ENCODE assay signal across 9 mouse cellular contexts in genomic region chr6:72566044-72566443, GRCm38 (mm10). TPM values are rescaled to one million over a fixed set of nuclear protein-coding genes. Genes with fewer than 3 reads are reported as not detected.
DNase-seq lines count a peak whose midpoint lies in the region; ATAC-seq and TF ChIP-seq lines count a peak whose summit lies in the region.
"Had no signal": no experiment of that assay in that cellular context is flagged by ENCODE, and none has a peak within 500 bp of the region (broad histone marks: within the 10 kb centered on the region; RNA-seq: fewer than 3 reads in every experiment).

No protein-coding gene starts in this region.

- no peak overlapping the region for H3K4me3 ChIP-seq in ES-Bruce4 (ENCODE audit: low read depth, low read length)
- H3K4me3 ChIP-seq in forebrain, embryonic 14.5 days (ENCODE audit: low read depth, low read length) = no peak overlapping the region
- H3K4me3 ChIP-seq in layer of hippocampus, adult 2 months = no peak overlapping the region
- no peak overlapping the region for H3K4me3 ChIP-seq in lung, embryonic 14.5 days (ENCODE audit: low read depth, low read length)
- H3K4me3 ChIP-seq in olfactory bulb, adult 2 months (ENCODE audit: insufficient read depth, low read depth, low read length) = no peak overlapping the region

- H3K9ac ChIP-seq in ES-Bruce4 (ENCODE audit: low read depth, poor library complexity, severe bottlenecking) = no peak overlapping the region
- peak overlapping the region; percentile 21; the same call in 1 of the 2 replicates for H3K9ac ChIP-seq in forebrain, embryonic 14.5 days (ENCODE audit: low read length)
- no peak overlapping the region for H3K9ac ChIP-seq in lung, embryonic 14.5 days

- H3K27me3 ChIP-seq in ES-Bruce4 (ENCODE audit: control insufficient read depth, insufficient read depth, low read length, poor library complexity, severe bottlenecking) = no peaks in the 10 kb centered on the region
- no peaks in the 10 kb centered on the region for H3K27me3 ChIP-seq in forebrain, embryonic 14.5 days (replicated peaks; ENCODE audit: control insufficient read depth, insufficient read depth, low read length)
- no peaks in the 10 kb centered on the region for H3K27me3 ChIP-seq in lung, embryonic 14.5 days (ENCODE audit: insufficient read depth, low read length)

- TF ChIP-seq POLR2A in ES-Bruce4 (IDR thresholded peaks at IDR 0.05; ENCODE audit: insufficient read depth, low read length) = no peak
- TF ChIP-seq POLR2A in olfactory bulb, adult 2 months (IDR thresholded peaks at IDR 0.05; ENCODE audit: insufficient read depth, low read depth, low read length) = no peak

- H3K27ac ChIP-seq in ES-Bruce4 (ENCODE audit: insufficient read depth, low read length) = no peak overlapping the region
- H3K27ac ChIP-seq in forebrain, embryonic 14.5 days (ENCODE audit: low read depth, low read length) = no peak overlapping the region
- peak overlapping the region; percentile 32 for H3K27ac ChIP-seq in layer of hippocampus, adult 2 months
- H3K27ac ChIP-seq in lung, embryonic 14.5 days (ENCODE audit: low read depth) = no peak overlapping the region
- no peak overlapping the region for H3K27ac ChIP-seq in olfactory bulb, adult 2 months (ENCODE audit: insufficient read depth, low read depth, low read length)
- H3K27ac ChIP-seq: macrophage had no signal

- no peak overlapping the region for H3K4me2 ChIP-seq in forebrain, embryonic 14.5 days (ENCODE audit: low read length)
- no peak overlapping the region for H3K4me2 ChIP-seq in lung, embryonic 14.5 days

- intact Hi-C loops in heart, postnatal 36 days (cut with DNase I) = loop anchor here (1.0 kb wide), 2 partner anchors 31 to 138 kb away; no protein-coding TSS in a partner anchor

- no peak for TF ChIP-seq EP300 in ES-Bruce4 (IDR thresholded peaks at IDR 0.05; ENCODE audit: insufficient read depth, low read depth, low read length)

- TF ChIP-seq CTCF in ES-Bruce4 (IDR thresholded peaks at IDR 0.05; ENCODE audit: low read depth, low read length) = peak; percentile 77
- peak; percentile 93 for TF ChIP-seq CTCF in layer of hippocampus, adult 2 months (conservative IDR thresholded peaks at IDR 0.05)
- peak; percentile 94 for TF ChIP-seq CTCF in lung, embryonic 14.5 days (IDR thresholded peaks at IDR 0.05; ENCODE audit: low read depth)
- TF ChIP-seq CTCF in olfactory bulb, adult 2 months (IDR thresholded peaks at IDR 0.05; ENCODE audit: insufficient read depth, low read depth, low read length) = peak; percentile 32; the same call in 1 of the 2 replicates

- WGBS in forebrain, embryonic 14.5 days = 1% methylated on average over 4 of the region's 4 CpGs
- 3% methylated on average over 4 of the region's 4 CpGs for WGBS in lung, embryonic 14.5 days
- WGBS in olfactory bulb, adult 2 months = 2% methylated on average over 4 of the region's 4 CpGs

- peak; percentile 77 for ATAC-seq in cerebellum, adult (ENCODE audit: insufficient number of reproducible peaks, low FRiP score, low TSS enrichment)
- peak; percentile 94 for ATAC-seq in forebrain, embryonic 14.5 days
- peak; percentile 89 for ATAC-seq in lung, embryonic 14.5 days (ENCODE audit: insufficient read depth)

- H3K36me3 ChIP-seq in ES-Bruce4 (ENCODE audit: control insufficient read depth, insufficient read depth, low read length, poor library complexity, severe bottlenecking) = 0 out of 2 replicates have a peak, but pooled peaks cover under 1% of the 10 kb centered on the region
- peaks cover 3% of the 10 kb centered on the region; the same call in 1 of the 2 replicates for H3K36me3 ChIP-seq in forebrain, embryonic 14.5 days (ENCODE audit: control insufficient read depth, insufficient read depth, low read length)
- peaks cover 3% of the 10 kb centered on the region; the same call in 1 of the 2 replicates for H3K36me3 ChIP-seq in lung, embryonic 14.5 days (ENCODE audit: insufficient read depth)

- DNase-seq in forebrain, embryonic 14.5 days (ENCODE audit: low spot score) = peak; percentile 88
- peak; percentile 91 to 92 for DNase-seq in heart, postnatal 36 days
- DNase-seq in layer of hippocampus, adult 2 months (ENCODE audit: low spot score in 2 of 2) = peak; percentile 89 to 92
- DNase-seq in lung, embryonic 14.5 days = peak; percentile 94
- DNase-seq in thymus, adult 18-20 months = peak; percentile 58 to 73

- peaks cover under 1% of the 10 kb centered on the region for H3K4me1 ChIP-seq in ES-Bruce4 (ENCODE audit: control insufficient read depth, insufficient read depth, low read length)
- H3K4me1 ChIP-seq in forebrain, embryonic 14.5 days (ENCODE audit: control insufficient read depth, insufficient read depth, low read length) = no peaks in the 10 kb centered on the region
- H3K4me1 ChIP-seq in lung, embryonic 14.5 days (ENCODE audit: insufficient read depth) = no peaks in the 10 kb centered on the region
- peaks cover 30% of the 10 kb centered on the region for H3K4me1 ChIP-seq in olfactory bulb, adult 2 months (ENCODE audit: control insufficient read depth, insufficient read depth, low read length)

- no peaks in the 10 kb centered on the region for H3K9me3 ChIP-seq in ES-Bruce4 (replicated peaks; ENCODE audit: control insufficient read depth, insufficient read depth, low read length, poor library complexity, severe bottlenecking)
- H3K9me3 ChIP-seq in forebrain, embryonic 14.5 days (replicated peaks; ENCODE audit: control insufficient read depth, low read length) = no peaks in the 10 kb centered on the region
- H3K9me3 ChIP-seq in lung, embryonic 14.5 days (ENCODE audit: low read depth, low read length) = no peaks in the 10 kb centered on the region

RNA-seq across cellular contexts. Expression of gene Capg, which starts 21.9 kb away (rescaled TPM):
- 55.8 and 60.3 TPM in 2 replicates for polyA plus RNA-seq in ES-Bruce4 (2011; ENCODE audit: insufficient read depth, insufficient read length, low read depth, missing spikeins)
- 6.0 and 6.3 TPM in 2 replicates for polyA plus RNA-seq in forebrain, embryonic 14.5 days (2014; fragmentation: Nextera tagmentation; extraction: Ambion mirVana)
- 10 to 100 TPM in 1 of 2 experiments, 1 to 10 TPM in 1; 9.0 to 10.3 TPM for total RNA-seq in heart, postnatal 36 days (2021)
- total RNA-seq in layer of hippocampus, adult 2 months (2021) = 1 to 10 TPM; 2.5 to 2.8 TPM
- 40.5 and 45.9 TPM in 2 replicates for polyA plus RNA-seq in lung, embryonic 14.5 days (2014; fragmentation: Nextera tagmentation; extraction: Ambion mirVana)
- polyA plus RNA-seq in olfactory bulb, adult 2 months (2012; ENCODE audit: insufficient read depth, insufficient read length, low replicate concordance, missing spikeins) = not detected in 2 replicates

RNA-seq across cellular contexts. Expression of gene Elmod3, which starts 32.2 kb away (rescaled TPM):
- polyA plus RNA-seq in ES-Bruce4 (2011; ENCODE audit: insufficient read depth, insufficient read length, low read depth, missing spikeins) = 6.3 and 8.3 TPM in 2 replicates
- 19.2 and 20.1 TPM in 2 replicates for polyA plus RNA-seq in forebrain, embryonic 14.5 days (2014; fragmentation: Nextera tagmentation; extraction: Ambion mirVana)
- 10 to 100 TPM; 13.8 to 20.0 TPM for total RNA-seq in heart, postnatal 36 days (2021)
- total RNA-seq in layer of hippocampus, adult 2 months (2021) = 10 to 100 TPM; 25.4 to 25.8 TPM
- 15.9 and 16.2 TPM in 2 replicates for polyA plus RNA-seq in lung, embryonic 14.5 days (2014; fragmentation: Nextera tagmentation; extraction: Ambion mirVana)
- polyA plus RNA-seq in olfactory bulb, adult 2 months (2012; ENCODE audit: insufficient read depth, insufficient read length, low replicate concordance, missing spikeins) = not detected in 2 replicates

RNA-seq across cellular contexts. Expression of gene Retsat, which starts 32.2 kb away (rescaled TPM):
- polyA plus RNA-seq in ES-Bruce4 (2011; ENCODE audit: insufficient read depth, insufficient read length, low read depth, missing spikeins) = 5.2 and 7.8 TPM in 2 replicates
- polyA plus RNA-seq in forebrain, embryonic 14.5 days (2014; fragmentation: Nextera tagmentation; extraction: Ambion mirVana) = 6.6 and 8.4 TPM in 2 replicates
- 100 to 1,000 TPM; 185 to 218 TPM for total RNA-seq in heart, postnatal 36 days (2021)
- 10 to 100 TPM; 54.3 to 58.3 TPM for total RNA-seq in layer of hippocampus, adult 2 months (2021)
- polyA plus RNA-seq in lung, embryonic 14.5 days (2014; fragmentation: Nextera tagmentation; extraction: Ambion mirVana) = 17.2 and 18.4 TPM in 2 replicates
- polyA plus RNA-seq in olfactory bulb, adult 2 months (2012; ENCODE audit: insufficient read depth, insufficient read length, low replicate concordance, missing spikeins) = not detected in 2 replicates

RNA-seq across cellular contexts. Expression of gene Sh2d6, which starts 44.5 kb away (rescaled TPM):
- polyA plus RNA-seq in ES-Bruce4 (2011; ENCODE audit: insufficient read depth, insufficient read length, low read depth, missing spikeins) = not detected in 2 replicates
- 0.60 TPM in 1 of 2 replicates, not detected in the other for polyA plus RNA-seq in forebrain, embryonic 14.5 days (2014; fragmentation: Nextera tagmentation; extraction: Ambion mirVana)
- total RNA-seq in heart, postnatal 36 days (2021) = under 1 TPM; 0.33 to 0.35 TPM
- total RNA-seq in layer of hippocampus, adult 2 months (2021) = under 1 TPM; 0.49 to 0.56 TPM
- not detected in 2 replicates for polyA plus RNA-seq in lung, embryonic 14.5 days (2014; fragmentation: Nextera tagmentation; extraction: Ambion mirVana)
- polyA plus RNA-seq in olfactory bulb, adult 2 months (2012; ENCODE audit: insufficient read depth, insufficient read length, low replicate concordance, missing spikeins) = not detected in 2 replicates

RNA-seq across cellular contexts. Expression of gene Tgoln1, which starts 50.8 kb away (rescaled TPM):
- polyA plus RNA-seq in ES-Bruce4 (2011; ENCODE audit: insufficient read depth, insufficient read length, low read depth, missing spikeins) = 33.2 and 34.1 TPM in 2 replicates
- polyA plus RNA-seq in forebrain, embryonic 14.5 days (2014; fragmentation: Nextera tagmentation; extraction: Ambion mirVana) = 34.0 and 37.8 TPM in 2 replicates
- total RNA-seq in heart, postnatal 36 days (2021) = 10 to 100 TPM; 56.9 to 61.9 TPM
- total RNA-seq in layer of hippocampus, adult 2 months (2021) = 10 to 100 TPM; 87.9 to 88.2 TPM
- 40.4 and 43.2 TPM in 2 replicates for polyA plus RNA-seq in lung, embryonic 14.5 days (2014; fragmentation: Nextera tagmentation; extraction: Ambion mirVana)
- polyA plus RNA-seq in olfactory bulb, adult 2 months (2012; ENCODE audit: insufficient read depth, insufficient read length, low replicate concordance, missing spikeins) = not detected in 2 replicates

Comparison
In these comparisons a context has a peak if more than half of its experiments do, and no peak if none do; other contexts are left out.
1. CTCF ChIP-seq: peak in every context shown above with its lines; median percentile 94 in lung, embryonic 14.5 days; 93 in layer of hippocampus, adult 2 months; 77 in ES-Bruce4; 32 in olfactory bulb, adult 2 months.